Mouse (Mus musculus) spleen, adult 2 months (tissue): Measurements from ENCODE around the gene Rapgef2. TPM values are rescaled to one million over a fixed set of nuclear protein-coding genes. Genes with fewer than 3 reads are reported as not detected.

Experiments
- DNase-seq, 2 experiments: peaks; one replicate each; pipeline versions ENCODE4 v3.0.0 to v3.0.0-alpha.2; 2012 to 2021; ENCODE audit warnings: low spot score in 2 of 2, low read depth in 1 of 2
- H3K27ac ChIP-seq: fragments of 200-500 bp; 2 replicates; pipeline ENCODE4 v1.5.1; 2012; ENCODE audit warnings: low read length, inconsistent platforms; ENCODE audit not compliant: insufficient read depth
- H3K27me3 ChIP-seq: fragments of 200-500 bp; 2 replicates; pipeline ENCODE4 v1.6.1; 2012; ENCODE audit warnings: mild to moderate bottlenecking, moderate library complexity, low read length, inconsistent platforms; ENCODE audit not compliant: control insufficient read depth, insufficient read depth
- H3K36me3 ChIP-seq: fragments of 200-500 bp; 2 replicates; pipeline ENCODE4 v1.6.1; 2012; ENCODE audit warnings: mild to moderate bottlenecking, low read length, inconsistent platforms; ENCODE audit not compliant: control insufficient read depth, insufficient read depth
- H3K4me1 ChIP-seq: fragments of 200-500 bp; 2 replicates; pipeline ENCODE4 v1.6.1; 2011; ENCODE audit warnings: inconsistent platforms; ENCODE audit not compliant: control insufficient read depth, insufficient read depth, insufficient read length
- H3K4me3 ChIP-seq: fragments of 200-500 bp; 2 replicates; pipeline ENCODE4 v1.5.1; 2011; ENCODE audit warnings: mild to moderate bottlenecking, inconsistent platforms; ENCODE audit not compliant: insufficient read depth, insufficient read length; ENCODE audit errors: extremely low read depth
- CTCF ChIP-seq: fragments of 200-500 bp; IDR thresholded peaks from 2 replicates; pipeline ENCODE4 v1.5.1; 2011; ENCODE audit warnings: mild to moderate bottlenecking, inconsistent platforms; ENCODE audit not compliant: insufficient read depth, insufficient read length, insufficient replicate concordance; ENCODE audit errors: extremely low read depth
- POLR2A ChIP-seq: fragments of 200-500 bp; IDR thresholded peaks from 2 replicates; pipeline ENCODE4 v1.6.1; 2011; ENCODE audit warnings: low read depth, low read length, inconsistent platforms
- WGBS: fragments of 180-500 bp; shearing (Covaris S2); methylation state at CpG from one replicate; pipeline ENCODE4 v1.1.7; 2018; 5-methylcytosine and 5-hydroxymethylcytosine counted together
- polyA plus RNA-seq: library from polyadenylated mRNA; depleted of rRNA; stranded (reverse); fragments of >200 nt; gene quantifications from 2 replicates; pipeline ENCODE4 v1.2.3, GENCODE M21; 2012

Gene Rapgef2
- polyA plus RNA-seq, 1 experiment = 4.9 TPM

GRCm38 (mm10) chr3:79106360-79106759 is 180.0 kb downstream of the Rapgef2 start:
- no peak overlapping the region for H3K4me3 ChIP-seq
- TF ChIP-seq POLR2A (no peak), CTCF (no peak)
- WGBS = 92% methylated on average over 2 of the region's 2 CpGs

GRCm38 (mm10) chr3:79103604-79104003 is 182.7 kb downstream of the Rapgef2 start:
- Histone ChIP-seq H3K27me3 (no peaks in the 10 kb centered on the region), H3K27ac (no peak overlapping the region), H3K4me3 (no peak overlapping the region), H3K4me1 (no peaks in the 10 kb centered on the region), H3K36me3 (peaks cover 1% of the 10 kb centered on the region; the same call in 1 of the 2 replicates)
- DNase-seq = no peak
- TF ChIP-seq CTCF (no peak), POLR2A (no peak)
- WGBS = 76% methylated on average over 9 of the region's 9 CpGs

More at GRCm38 (mm10) chr3:79106360-79106759, 180.0 kb downstream of the Rapgef2 start:
- no peak for DNase-seq
- no peak overlapping the region for H3K27ac ChIP-seq
- H3K36me3 ChIP-seq = no peaks in the 10 kb centered on the region
- H3K4me1 ChIP-seq = no peaks in the 10 kb centered on the region
- no peaks in the 10 kb centered on the region for H3K27me3 ChIP-seq

GRCm38 (mm10) chr3:79101737-79102136 is 184.6 kb downstream of the Rapgef2 start:
- Histone ChIP-seq H3K4me3 (no peak overlapping the region), H3K36me3 (peaks cover 3% of the 10 kb centered on the region; the same call in 1 of the 2 replicates), H3K4me1 (no peaks in the 10 kb centered on the region), H3K27ac (no peak overlapping the region), H3K27me3 (no peaks in the 10 kb centered on the region)
- no peak for DNase-seq
- TF ChIP-seq CTCF (no peak), POLR2A (no peak)
- WGBS = 90% methylated on average over 6 of the region's 6 CpGs

GRCm38 (mm10) chr3:79100831-79101230 is 185.5 kb downstream of the Rapgef2 start:
- Histone ChIP-seq H3K36me3 (peaks cover 3% of the 10 kb centered on the region; the same call in 1 of the 2 replicates), H3K27ac (no peak overlapping the region), H3K4me1 (no peaks in the 10 kb centered on the region), H3K4me3 (no peak overlapping the region), H3K27me3 (no peaks in the 10 kb centered on the region)
- TF ChIP-seq POLR2A (no peak), CTCF (no peak)
- DNase-seq = no peak
- 84% methylated on average over 7 of the region's 7 CpGs for WGBS

- H3K4me1 ChIP-seq = peaks cover 4% of the 10 kb centered on the region; the same call in 1 of the 2 replicates
- TF ChIP-seq CTCF = no peak
- no peak for TF ChIP-seq POLR2A
- DNase-seq = peak; percentile 12 to 17
- no peaks in the 10 kb centered on the region for H3K27me3 ChIP-seq
- no peak overlapping the region for H3K27ac ChIP-seq
- no peak overlapping the region for H3K4me3 ChIP-seq
- 18% methylated on average over 7 of the region's 7 CpGs for WGBS
- H3K36me3 ChIP-seq = peaks cover 18% of the 10 kb centered on the region
These were observed 197.2 kb downstream of the Rapgef2 start for GRCm38 (mm10) chr3:79089091-79089490.

GRCm38 (mm10) chr3:79088461-79088860 is 197.9 kb downstream of the Rapgef2 start:
- TF ChIP-seq POLR2A (no peak), CTCF (no peak)
- no peak for DNase-seq
- H3K27ac ChIP-seq = no peak overlapping the region
- no peak overlapping the region for H3K4me3 ChIP-seq
- 89% methylated on average over 5 of the region's 5 CpGs for WGBS
- H3K4me1 ChIP-seq = peaks cover 4% of the 10 kb centered on the region; the same call in 1 of the 2 replicates
- H3K36me3 ChIP-seq = peaks cover 20% of the 10 kb centered on the region
- H3K27me3 ChIP-seq = no peaks in the 10 kb centered on the region

GRCm38 (mm10) chr3:79086282-79086681 is 200.0 kb downstream of the Rapgef2 start:
- no peak overlapping the region for H3K27ac ChIP-seq
- 89% methylated on average over 4 of the region's 4 CpGs for WGBS
- no peak overlapping the region for H3K4me3 ChIP-seq
- H3K4me1 ChIP-seq = peaks cover 4% of the 10 kb centered on the region; the same call in 1 of the 2 replicates
- no peak for DNase-seq
- H3K36me3 ChIP-seq = peaks cover 19% of the 10 kb centered on the region
- no peak for TF ChIP-seq CTCF
- no peak for TF ChIP-seq POLR2A
- H3K27me3 ChIP-seq = no peaks in the 10 kb centered on the region
